Mouse (Mus musculus) liver, embryonic 15.5 days (tissue): ENCODE measurements at regions not wholly inside any gene's neighbourhood (a gene's known extent, or its start where the extent isn't known, plus 50 kb on each side); places are given as distances from the start of the nearest gene placed in this dataset.

Experiments used
- ATAC-seq: fragments of 200-750 bp; cut with Nextera tagmentation; 2 replicates; pipeline ENCODE4 v1.8.0; 2017; ENCODE audit warnings: moderate number of reproducible peaks, mild to moderate bottlenecking, moderate library complexity; ENCODE audit not compliant: insufficient read depth
- H3K27ac ChIP-seq: fragments of 300-500 bp; sonication (generic); replicated peaks from 2 replicates; pipeline ENCODE4 v1.5.1; 2015; ENCODE audit warnings: mild to moderate bottlenecking, inconsistent platforms
- H3K27me3 ChIP-seq: fragments of 300-500 bp; sonication (generic); 2 replicates; pipeline ENCODE4 v1.6.1; 2015; ENCODE audit warnings: mild to moderate bottlenecking, inconsistent platforms
- H3K36me3 ChIP-seq: fragments of 300-500 bp; sonication (generic); replicated peaks from 2 replicates; pipeline ENCODE4 v1.6.1; 2015; ENCODE audit warnings: moderate library complexity, mild to moderate bottlenecking, inconsistent platforms
- H3K4me1 ChIP-seq: fragments of 300-500 bp; sonication (generic); replicated peaks from 2 replicates; pipeline ENCODE4 v1.6.1; 2015; ENCODE audit warnings: inconsistent platforms
- H3K4me2 ChIP-seq: fragments of 300-500 bp; sonication (generic); 2 replicates; pipeline ENCODE4 v1.6.1; 2015; ENCODE audit warnings: moderate library complexity, mild to moderate bottlenecking, inconsistent platforms
- H3K4me3 ChIP-seq: fragments of 300-500 bp; sonication (generic); replicated peaks from 2 replicates; pipeline ENCODE4 v1.5.1; 2015; ENCODE audit warnings: mild to moderate bottlenecking, inconsistent platforms
- H3K9ac ChIP-seq: fragments of 300-500 bp; sonication (generic); 2 replicates; pipeline ENCODE4 v1.6.1; 2015; ENCODE audit warnings: moderate library complexity, mild to moderate bottlenecking, inconsistent platforms
- H3K9me3 ChIP-seq: fragments of 300-500 bp; sonication (generic); replicated peaks from 2 replicates; pipeline ENCODE4 v1.6.1; 2016; ENCODE audit warnings: inconsistent platforms
- WGBS: fragments of 180-500 bp; shearing (Covaris S2); methylation state at CpG from one replicate; pipeline ENCODE4 v1.1.7; 2015; ENCODE audit warnings: mixed read lengths; ENCODE audit not compliant: insufficient replicate concordance; 5-methylcytosine and 5-hydroxymethylcytosine counted together

- H3K4me2 ChIP-seq = peak overlapping the region; percentile 60
- H3K27me3 ChIP-seq = no peaks in the 10 kb centered on the region; the same call in 1 of the 2 replicates
- no peaks in the 10 kb centered on the region for H3K9me3 ChIP-seq
- no peak overlapping the region for H3K9ac ChIP-seq
- 3% methylated on average over 12 of the region's 12 CpGs for WGBS
- ATAC-seq = no peak
- no peaks in the 10 kb centered on the region for H3K36me3 ChIP-seq
- H3K27ac ChIP-seq = no peak overlapping the region
- H3K4me3 ChIP-seq = peak overlapping the region; percentile 30
- H3K4me1 ChIP-seq = 0 out of 2 replicates have a peak, but pooled peaks cover 2% of the 10 kb centered on the region
Observed at GRCm38 (mm10) chr12:71768471-71768870, 62.4 kb upstream of the Daam1 start.

- H3K9ac ChIP-seq = no peak overlapping the region
- ATAC-seq = no peak
Observed at GRCm38 (mm10) chr12:71768890-71769289, 62.0 kb upstream of the Daam1 start.

GRCm38 (mm10) chr12:71769302-71769701 lies 61.6 kb upstream of the Daam1 start:
- Histone ChIP-seq H3K4me1 (0 out of 2 replicates have a peak, but pooled peaks cover 2% of the 10 kb centered on the region), H3K4me2 (peak overlapping the region; percentile 60; the same call in 1 of the 2 replicates), H3K36me3 (no peaks in the 10 kb centered on the region), H3K9ac (no peak overlapping the region), H3K9me3 (no peaks in the 10 kb centered on the region), H3K4me3 (no peak overlapping the region), H3K27me3 (no peaks in the 10 kb centered on the region; the same call in 1 of the 2 replicates), H3K27ac (no peak overlapping the region)
- no peak for ATAC-seq
- WGBS = 56% methylated on average over 6 of the region's 6 CpGs

More at GRCm38 (mm10) chr12:71768890-71769289, 62.0 kb upstream of the Daam1 start:
- WGBS = 20% methylated on average over 9 of the region's 9 CpGs
- no peaks in the 10 kb centered on the region for H3K36me3 ChIP-seq
- H3K9me3 ChIP-seq = no peaks in the 10 kb centered on the region
- peak overlapping the region; percentile 30 for H3K4me3 ChIP-seq
- H3K27me3 ChIP-seq = no peaks in the 10 kb centered on the region; the same call in 1 of the 2 replicates
- no peak overlapping the region for H3K27ac ChIP-seq
- H3K4me1 ChIP-seq = 0 out of 2 replicates have a peak, but pooled peaks cover 2% of the 10 kb centered on the region
- peak overlapping the region; percentile 60 for H3K4me2 ChIP-seq

- WGBS = 61% methylated on average over 9 of the region's 9 CpGs
- Histone ChIP-seq H3K9me3 (no peaks in the 10 kb centered on the region), H3K27ac (no peak overlapping the region), H3K4me2 (no peak overlapping the region), H3K9ac (no peak overlapping the region), H3K36me3 (no peaks in the 10 kb centered on the region), H3K27me3 (peaks cover 4% of the 10 kb centered on the region; the same call in 1 of the 2 replicates), H3K4me1 (no peaks in the 10 kb centered on the region), H3K4me3 (no peak overlapping the region)
- ATAC-seq = no peak
Observed at GRCm38 (mm10) chr12:71773891-71774290, 57.0 kb upstream of the Daam1 start.

- Histone ChIP-seq H3K4me2 (no peak overlapping the region), H3K4me1 (no peaks in the 10 kb centered on the region), H3K9ac (no peak overlapping the region), H3K27me3 (peaks cover 4% of the 10 kb centered on the region; the same call in 1 of the 2 replicates), H3K4me3 (no peak overlapping the region), H3K9me3 (no peaks in the 10 kb centered on the region), H3K36me3 (no peaks in the 10 kb centered on the region), H3K27ac (no peak overlapping the region)
- WGBS = 71% methylated on average over 12 of the region's 12 CpGs
- no peak for ATAC-seq
Observed at GRCm38 (mm10) chr12:71775126-71775525, 55.8 kb upstream of the Daam1 start.

- H3K4me2 ChIP-seq = peak overlapping the region; percentile 30
- H3K4me3 ChIP-seq = no peak overlapping the region
- no peaks in the 10 kb centered on the region for H3K9me3 ChIP-seq
- ATAC-seq = no peak
- no peaks in the 10 kb centered on the region for H3K4me1 ChIP-seq
- 41% methylated on average over 14 of the region's 14 CpGs for WGBS
- H3K36me3 ChIP-seq = no peaks in the 10 kb centered on the region
- H3K9ac ChIP-seq = no peak overlapping the region
- peaks cover 4% of the 10 kb centered on the region; the same call in 1 of the 2 replicates for H3K27me3 ChIP-seq
- no peak overlapping the region for H3K27ac ChIP-seq
Observed at GRCm38 (mm10) chr12:71778137-71778536, 52.7 kb upstream of the Daam1 start.

- no peak for ATAC-seq
- Histone ChIP-seq H3K36me3 (no peaks in the 10 kb centered on the region), H3K9ac (no peak overlapping the region), H3K4me3 (no peak overlapping the region), H3K27ac (no peak overlapping the region), H3K9me3 (no peaks in the 10 kb centered on the region), H3K27me3 (peaks cover 4% of the 10 kb centered on the region; the same call in 1 of the 2 replicates), H3K4me1 (no peaks in the 10 kb centered on the region), H3K4me2 (no peak overlapping the region)
- WGBS = 58% methylated on average over 3 of the region's 3 CpGs
Observed at GRCm38 (mm10) chr12:71778948-71779347, 51.9 kb upstream of the Daam1 start.

GRCm38 (mm10) chr12:71779418-71779817 lies 51.5 kb upstream of the Daam1 start:
- no peak overlapping the region for H3K4me3 ChIP-seq
- H3K9ac ChIP-seq = no peak overlapping the region
- peaks cover 4% of the 10 kb centered on the region; the same call in 1 of the 2 replicates for H3K27me3 ChIP-seq
- H3K4me1 ChIP-seq = no peaks in the 10 kb centered on the region
- no peak overlapping the region for H3K4me2 ChIP-seq
- H3K36me3 ChIP-seq = no peaks in the 10 kb centered on the region
- no peak overlapping the region for H3K27ac ChIP-seq
- H3K9me3 ChIP-seq = no peaks in the 10 kb centered on the region
- no peak for ATAC-seq
- WGBS = 50% methylated on average over 6 of the region's 6 CpGs
